Mouse (Mus musculus): Measurements from ENCODE around the gene L3mbtl4.

DNA sequence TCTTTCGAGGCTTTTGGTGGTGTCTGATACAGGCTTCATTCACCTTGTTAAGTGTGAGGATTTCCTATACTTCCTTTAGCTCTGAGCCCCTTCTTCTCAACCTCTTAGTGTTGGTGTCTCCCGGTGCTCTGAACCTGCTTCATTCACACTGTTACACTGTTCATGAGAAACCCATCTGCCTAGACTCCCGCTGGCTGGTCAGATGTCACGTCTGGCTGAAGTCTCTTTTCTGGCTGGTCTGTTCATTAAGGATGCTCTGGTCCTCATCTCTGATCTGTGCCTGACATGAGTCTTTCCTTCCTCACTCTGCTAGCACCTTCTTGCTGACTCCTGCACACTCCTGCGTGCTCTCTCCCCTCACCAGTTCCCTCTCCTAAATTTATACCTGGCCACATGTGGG, 160.0 kb downstream of the L3mbtl4 start:
- TF ChIP-seq E2F4 (IDR thresholded peaks at IDR 0.05; ENCODE audit: insufficient replicate concordance, low read depth, low read length) = no peak
- no peak for TF ChIP-seq CHD1 (IDR thresholded peaks at IDR 0.05; ENCODE audit: low read depth, low read length)
- no peak for TF ChIP-seq POLR2A (IDR thresholded peaks at IDR 0.05; ENCODE audit: low read depth, low read length)
- no peak for TF ChIP-seq CTCF (conservative IDR thresholded peaks at IDR 0.05 in 1 of 2, IDR thresholded peaks at IDR 0.05 in 1 of 2; ENCODE audit: low read depth in 2 of 2, low read length in 2 of 2)
- no peak for TF ChIP-seq NRF1 (IDR thresholded peaks at IDR 0.05; ENCODE audit: low read depth, low read length)
